Mouse (Mus musculus) ES-Bruce4 (cell line): Measurements from ENCODE around the gene Tbc1d23.

Experiments used
- CTCF ChIP-seq: IDR thresholded peaks from one replicate; pipeline ENCODE4 v1.8.1; 2011; ENCODE audit warnings: low read depth, low read length
- EP300 ChIP-seq: IDR thresholded peaks from 2 replicates; pipeline ENCODE4 v1.6.1; 2011; ENCODE audit warnings: low read depth, low read length; ENCODE audit not compliant: insufficient read depth
- POLR2A ChIP-seq: IDR thresholded peaks from one replicate; pipeline ENCODE4 v1.8.1; 2011; ENCODE audit warnings: low read length; ENCODE audit not compliant: insufficient read depth

GRCm38 (mm10) chr16:57182037-57182436, 49.3 kb downstream of the Tbc1d23 start:
- TF ChIP-seq POLR2A: no peak
- TF ChIP-seq CTCF: no peak
- no peak for TF ChIP-seq EP300
